Mouse (Mus musculus) bone marrow, adult 2 months (tissue): ENCODE measurements around the gene Spred2.

Experiments used
- CTCF ChIP-seq: fragments of 200-500 bp; IDR thresholded peaks from 2 replicates; pipeline ENCODE4 v1.5.1; 2011; ENCODE audit warnings: low read length, control low read depth; ENCODE audit not compliant: control insufficient read depth, insufficient read depth
- POLR2A ChIP-seq: fragments of 200-500 bp; IDR thresholded peaks from 2 replicates; pipeline ENCODE4 v1.6.1; 2011; ENCODE audit warnings: low read depth, mild to moderate bottlenecking, control low read depth, low read length, borderline replicate concordance; ENCODE audit not compliant: control insufficient read depth

DNA sequence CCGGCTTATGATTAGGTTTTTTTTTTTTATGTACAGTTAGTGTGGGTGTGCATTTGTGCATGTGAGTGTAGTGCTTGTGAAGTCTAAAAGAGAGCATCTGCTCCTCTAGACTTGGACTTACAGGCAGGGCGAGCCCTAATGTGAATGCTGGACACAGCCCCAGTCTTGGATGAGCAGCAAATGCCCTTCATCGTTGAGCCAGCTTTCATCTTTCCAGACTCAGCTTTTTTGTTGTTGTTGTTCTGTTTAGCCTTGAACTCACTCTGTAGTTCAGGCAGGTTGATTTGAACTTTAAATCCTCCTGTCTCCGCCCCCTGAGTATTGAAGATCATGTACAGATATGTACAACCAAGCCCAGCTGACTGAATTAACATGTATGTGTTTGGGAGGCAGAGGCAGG is 4.5 kb downstream of the Spred2 start:
- no peak for TF ChIP-seq CTCF
- no peak for TF ChIP-seq POLR2A
